Mouse (Mus musculus) kidney, postnatal 0 days (tissue): ENCODE data around the gene Ptrh2. TPM values are rescaled to one million over a fixed set of nuclear protein-coding genes. Genes with fewer than 3 reads are reported as not detected.

Experiments
- ATAC-seq: fragments of 200-750 bp; cut with Nextera tagmentation; replicated peaks from 2 replicates; pipeline ENCODE4 v1.8.0; 2017; ENCODE audit warnings: low read depth, moderate number of reproducible peaks, moderate TSS enrichment, moderate library complexity; ENCODE audit not compliant: low FRiP score
- DNase-seq: peaks from one replicate; pipeline ENCODE4 v3.0.0-alpha.2; 2016; ENCODE audit warnings: low spot score
- H3K27ac ChIP-seq: fragments of 300-500 bp; sonication (generic); 2 replicates; pipeline ENCODE4 v1.5.1; 2014; ENCODE audit warnings: mild to moderate bottlenecking
- H3K27me3 ChIP-seq: fragments of 300-500 bp; sonication (generic); 2 replicates; pipeline ENCODE4 v1.6.1; 2014; ENCODE audit warnings: low read length, mixed read lengths; ENCODE audit not compliant: insufficient read depth
- H3K36me3 ChIP-seq: fragments of 300-500 bp; sonication (generic); 2 replicates; pipeline ENCODE4 v1.6.1; 2014; ENCODE audit warnings: low read length, mixed read lengths; ENCODE audit not compliant: insufficient read depth
- H3K4me1 ChIP-seq: fragments of 300-500 bp; sonication (generic); replicated peaks from 2 replicates; pipeline ENCODE4 v1.6.1; 2014; ENCODE audit warnings: antibody characterized with exemption, low read length, mixed read lengths; ENCODE audit not compliant: insufficient read depth
- H3K4me2 ChIP-seq: fragments of 300-500 bp; sonication (generic); 2 replicates; pipeline ENCODE4 v1.6.1; 2014; ENCODE audit warnings: mild to moderate bottlenecking, low read length, moderate library complexity, mixed read lengths
- H3K4me3 ChIP-seq: fragments of 300-500 bp; sonication (generic); replicated peaks from 2 replicates; pipeline ENCODE4 v1.5.1; 2014; ENCODE audit warnings: low read depth, low read length
- H3K9ac ChIP-seq: fragments of 300-500 bp; sonication (generic); 2 replicates; pipeline ENCODE4 v1.6.1; 2014; ENCODE audit warnings: low read depth, low read length
- H3K9me3 ChIP-seq: fragments of 300-500 bp; sonication (generic); replicated peaks from 2 replicates; pipeline ENCODE4 v1.6.1; 2016; ENCODE audit warnings: low read length, inconsistent platforms, mixed read lengths
- CTCF ChIP-seq: IDR thresholded peaks from 2 replicates; pipeline ENCODE4 v1.5.1; 2016; ENCODE audit warnings: antibody characterized with exemption, low read depth, mild to moderate bottlenecking, moderate library complexity
- WGBS: fragments of 180-500 bp; shearing (Covaris S2); extraction: QIAGEN DNeasy Blood & Tissue Kit; methylation state at CpG from one replicate; pipeline ENCODE4 v1.1.7; 2014; 5-methylcytosine and 5-hydroxymethylcytosine counted together
- polyA plus RNA-seq: library from polyadenylated mRNA; unstranded; fragments of >200 nt; fragmentation: Nextera tagmentation; extraction: Ambion mirVana; gene quantifications from 2 replicates; pipeline ENCODE4 v1.2.1, GENCODE M21; 2015

Ptrh2 gene
- polyA plus RNA-seq, 1 experiment from 2014 or later: 28.6 TPM

GRCm38 (mm10) chr11:86717306-86718065 is 33.7 kb downstream of the Ptrh2 start:
- no peak for TF ChIP-seq CTCF
- Histone ChIP-seq H3K27me3 (no peaks in the 10 kb centered on the region), H3K4me2 (no peak overlapping the region), H3K36me3 (peaks cover 50% of the 10 kb centered on the region), H3K4me3 (no peak overlapping the region), H3K4me1 (no peaks in the 10 kb centered on the region), H3K27ac (no peak overlapping the region), H3K9me3 (no peaks in the 10 kb centered on the region), H3K9ac (no peak overlapping the region)
- WGBS: 91% methylated on average over 6 of the region's 6 CpGs
- no peak for ATAC-seq
- DNase-seq: no peak

DNA sequence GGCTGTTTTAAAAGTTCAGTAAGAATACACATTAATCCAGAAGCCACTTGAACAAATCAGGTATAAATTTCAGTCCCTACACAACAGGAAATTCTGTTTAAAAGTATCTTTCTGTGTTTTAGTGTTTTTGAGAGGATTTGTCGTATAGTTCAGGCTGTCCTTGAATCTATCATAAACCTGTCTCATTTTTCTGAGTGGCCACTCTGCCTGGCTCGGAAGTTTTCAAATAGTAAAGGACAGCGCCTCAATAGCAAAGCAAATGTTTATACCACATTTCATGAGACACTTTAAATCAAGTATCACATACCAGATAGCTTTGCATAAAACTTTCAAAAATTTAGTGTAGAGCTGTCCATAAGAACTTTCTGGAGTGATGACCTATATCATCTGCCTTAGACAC is 34.6 kb downstream of the Ptrh2 start:
- ATAC-seq: no peak
- Histone ChIP-seq H3K27me3 (no peaks in the 10 kb centered on the region), H3K27ac (no peak overlapping the region), H3K9me3 (no peaks in the 10 kb centered on the region), H3K36me3 (peaks cover 52% of the 10 kb centered on the region), H3K9ac (no peak overlapping the region), H3K4me3 (no peak overlapping the region), H3K4me1 (no peaks in the 10 kb centered on the region), H3K4me2 (no peak overlapping the region)
- no peak for DNase-seq
- 91% methylated on average over 3 of the region's 3 CpGs for WGBS
- no peak for TF ChIP-seq CTCF

DNA sequence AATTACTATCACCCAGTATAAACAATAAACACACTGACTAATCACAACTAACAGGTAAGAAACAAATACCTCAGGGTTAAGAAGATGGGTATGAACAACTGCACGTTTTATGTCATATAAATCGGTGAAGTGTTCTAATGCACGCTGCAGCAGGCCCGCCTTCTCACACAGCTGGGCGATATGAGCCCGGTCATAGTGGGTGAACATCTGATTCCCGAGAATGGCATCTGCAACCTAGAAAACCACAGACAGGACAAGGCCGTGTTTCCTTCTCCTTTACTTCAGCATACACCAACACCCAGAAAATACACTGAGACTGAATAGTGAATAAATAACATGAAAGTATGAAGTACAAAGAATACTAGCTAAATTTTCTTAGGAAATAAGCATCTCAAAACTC is 35.6 kb downstream of the Ptrh2 start:
- DNase-seq (no peak), ATAC-seq (no peak)
- WGBS: 93% methylated on average over 8 of the region's 8 CpGs
- Histone ChIP-seq H3K4me1 (no peaks in the 10 kb centered on the region), H3K36me3 (peaks cover 55% of the 10 kb centered on the region), H3K27ac (no peak overlapping the region), H3K4me3 (no peak overlapping the region), H3K4me2 (no peak overlapping the region), H3K9me3 (no peaks in the 10 kb centered on the region), H3K9ac (no peak overlapping the region), H3K27me3 (no peaks in the 10 kb centered on the region)
- no peak for TF ChIP-seq CTCF

DNA sequence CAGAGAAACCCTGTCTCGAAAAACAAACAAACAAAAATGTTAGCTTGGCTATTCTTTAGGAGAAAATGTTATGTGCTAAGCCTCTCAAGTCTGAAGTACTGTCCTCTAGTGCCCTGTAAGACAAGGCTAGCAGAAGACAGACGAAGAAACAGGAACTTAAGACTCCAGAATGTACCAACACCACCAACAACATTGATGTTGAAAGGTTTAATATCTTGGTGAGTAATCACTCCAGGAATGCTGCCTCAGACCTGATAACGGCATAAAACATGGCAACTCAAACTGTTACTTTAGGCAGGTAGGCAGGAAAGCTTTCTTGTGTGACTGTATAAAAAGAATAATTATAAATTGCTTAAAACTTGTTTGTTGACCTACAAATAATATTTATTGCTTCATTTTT is 40.2 kb downstream of the Ptrh2 start:
- 91% methylated on average over 3 of the region's 3 CpGs for WGBS
- Histone ChIP-seq H3K4me3 (no peak overlapping the region), H3K9me3 (no peaks in the 10 kb centered on the region), H3K9ac (no peak overlapping the region), H3K36me3 (peaks cover 50% of the 10 kb centered on the region), H3K4me1 (no peaks in the 10 kb centered on the region), H3K4me2 (no peak overlapping the region), H3K27ac (no peak overlapping the region), H3K27me3 (no peaks in the 10 kb centered on the region)
- ATAC-seq (no peak), DNase-seq (no peak)
- TF ChIP-seq CTCF: no peak

DNA sequence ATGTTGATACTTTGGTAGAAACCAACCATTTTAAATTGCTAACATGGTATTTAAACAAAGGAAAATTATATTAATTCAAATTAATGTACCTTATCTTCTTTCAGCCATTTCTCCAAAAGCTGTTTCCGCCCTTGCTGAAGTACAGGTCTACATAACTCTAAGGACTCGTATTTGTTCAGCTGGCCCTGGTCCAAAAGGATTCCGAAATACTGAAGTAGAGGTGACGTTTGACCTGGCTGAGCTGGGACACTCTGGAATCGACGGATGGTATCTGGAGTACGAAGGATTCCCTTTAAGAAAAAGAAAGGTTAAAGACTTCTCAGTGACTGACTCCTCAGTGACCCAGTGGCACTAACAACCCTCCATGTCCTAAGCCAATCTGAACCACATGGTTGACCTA is 41.2 kb downstream of the Ptrh2 start:
- DNase-seq (no peak), ATAC-seq (no peak)
- 82% methylated on average over 7 of the region's 7 CpGs for WGBS
- H3K27me3 ChIP-seq: no peaks in the 10 kb centered on the region
- H3K27ac ChIP-seq: no peak overlapping the region
- peaks cover 47% of the 10 kb centered on the region for H3K36me3 ChIP-seq
- no peak overlapping the region for H3K4me3 ChIP-seq
- TF ChIP-seq CTCF: no peak
- H3K4me1 ChIP-seq: no peaks in the 10 kb centered on the region
- no peak overlapping the region for H3K9ac ChIP-seq
- H3K9me3 ChIP-seq: no peaks in the 10 kb centered on the region
- no peak overlapping the region for H3K4me2 ChIP-seq

DNA sequence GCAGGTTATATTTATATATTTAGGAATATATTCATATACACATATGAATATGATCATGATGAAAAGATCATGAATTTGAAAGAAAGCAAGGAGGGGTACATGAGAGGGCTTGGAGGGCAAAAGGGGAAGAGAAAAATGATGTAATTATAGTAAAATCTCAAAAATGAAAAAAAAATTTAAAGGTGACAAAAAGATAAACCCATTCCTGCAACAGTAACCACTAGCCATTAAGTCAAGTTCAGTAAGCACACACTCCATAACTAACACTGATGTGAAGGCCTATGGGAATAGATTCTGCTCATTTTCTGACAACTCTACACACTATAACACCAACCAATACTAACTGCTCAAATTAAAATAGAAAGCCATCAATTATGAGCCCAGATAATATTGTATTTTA is 41.8 kb downstream of the Ptrh2 start:
- Histone ChIP-seq H3K36me3 (peaks cover 44% of the 10 kb centered on the region), H3K4me2 (no peak overlapping the region), H3K27me3 (no peaks in the 10 kb centered on the region), H3K4me1 (no peaks in the 10 kb centered on the region), H3K4me3 (no peak overlapping the region), H3K27ac (no peak overlapping the region), H3K9ac (no peak overlapping the region), H3K9me3 (no peaks in the 10 kb centered on the region)
- no peak for ATAC-seq
- DNase-seq: no peak
- no peak for TF ChIP-seq CTCF

- no peaks in the 10 kb centered on the region for H3K27me3 ChIP-seq
- no peak for ATAC-seq
- peaks cover 44% of the 10 kb centered on the region for H3K36me3 ChIP-seq
- no peak overlapping the region for H3K27ac ChIP-seq
- no peak overlapping the region for H3K9ac ChIP-seq
- no peaks in the 10 kb centered on the region for H3K9me3 ChIP-seq
- TF ChIP-seq CTCF: no peak
- no peak overlapping the region for H3K4me2 ChIP-seq
- no peak for DNase-seq
- WGBS: 98% methylated on average over 2 of the region's 2 CpGs
- no peak overlapping the region for H3K4me3 ChIP-seq
- H3K4me1 ChIP-seq: no peaks in the 10 kb centered on the region
Observed at GRCm38 (mm10) chr11:86731443-86731842, 47.7 kb downstream of the Ptrh2 start.
